Mouse (Mus musculus) neural tube, embryonic 13.5 days (tissue): Measurements from ENCODE around the gene Lim2. TPM values are rescaled to one million over a fixed set of nuclear protein-coding genes. Genes with fewer than 3 reads are reported as not detected.
"Not testable (repeated sequence)": the region's sequence is repeated elsewhere in the genome, so short reads cannot be mapped to it uniquely, and the experiment has no call there.

Experiments
- ATAC-seq: fragments of 200-750 bp; cut with Nextera tagmentation; 2 replicates; pipeline ENCODE4 v1.8.0; 2017; ENCODE audit warnings: low read depth, mild to moderate bottlenecking, moderate TSS enrichment, moderate library complexity
- H3K27ac ChIP-seq: fragments of 300-500 bp; sonication (generic); replicated peaks from 2 replicates; pipeline ENCODE4 v1.5.1; 2015; ENCODE audit warnings: moderate library complexity, mild to moderate bottlenecking, inconsistent platforms
- H3K27me3 ChIP-seq: fragments of 300-500 bp; sonication (generic); 2 replicates; pipeline ENCODE4 v1.6.1; 2015; ENCODE audit warnings: mild to moderate bottlenecking, inconsistent platforms
- H3K36me3 ChIP-seq: fragments of 300-500 bp; sonication (generic); 2 replicates; pipeline ENCODE4 v1.6.1; 2015; ENCODE audit warnings: mild to moderate bottlenecking, inconsistent platforms
- H3K4me1 ChIP-seq: fragments of 300-500 bp; sonication (generic); replicated peaks from 2 replicates; pipeline ENCODE4 v1.6.1; 2015; ENCODE audit warnings: inconsistent platforms
- H3K4me2 ChIP-seq: fragments of 300-500 bp; sonication (generic); 2 replicates; pipeline ENCODE4 v1.6.1; 2015; ENCODE audit warnings: inconsistent platforms, mild to moderate bottlenecking, moderate library complexity
- H3K4me3 ChIP-seq: fragments of 300-500 bp; sonication (generic); 2 replicates; pipeline ENCODE4 v1.5.1; 2015; ENCODE audit warnings: mild to moderate bottlenecking, inconsistent platforms
- H3K9ac ChIP-seq: fragments of 300-500 bp; sonication (generic); 2 replicates; pipeline ENCODE4 v1.6.1; 2015; ENCODE audit warnings: moderate library complexity, mild to moderate bottlenecking, inconsistent platforms
- H3K9me3 ChIP-seq: fragments of 300-500 bp; sonication (generic); 2 replicates; pipeline ENCODE4 v1.6.1; 2016; ENCODE audit warnings: inconsistent platforms
- WGBS: fragments of 180-500 bp; shearing (Covaris S2); methylation state at CpG from one replicate; pipeline ENCODE4 v1.1.7; 2015; 5-methylcytosine and 5-hydroxymethylcytosine counted together
- polyA plus RNA-seq: library from polyadenylated mRNA; unstranded; fragments of >200 nt; fragmentation: Nextera tagmentation; extraction: Ambion mirVana; gene quantifications from 2 replicates; pipeline ENCODE4 v1.2.1, GENCODE M21; 2015

Lim2 gene
- polyA plus RNA-seq, result not detected in 2 replicates

DNA sequence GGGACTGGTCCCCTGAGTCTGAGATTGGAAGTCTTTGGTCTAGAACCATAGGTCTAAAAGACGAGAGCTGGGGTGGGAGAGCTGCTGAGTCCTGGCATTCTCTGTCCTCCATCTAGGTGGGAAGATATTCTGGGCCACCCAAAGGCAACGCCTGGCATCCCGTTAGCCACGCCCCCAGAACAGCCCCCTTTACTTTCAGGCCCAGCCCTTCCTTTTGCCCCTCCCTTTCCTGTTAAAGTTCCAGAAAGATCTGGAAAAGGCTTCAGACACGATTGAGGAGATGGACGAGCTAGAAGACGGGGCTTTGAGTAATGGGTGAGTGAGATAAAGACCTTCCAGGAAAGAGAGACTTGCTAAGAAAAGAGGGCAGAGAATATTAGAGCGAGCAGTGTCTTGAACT, at the start of gene Lim2:
Gene Lim2, plus strand, starts transcription at position 265 of the 400 bp plus-strand sequence.
- no peak for ATAC-seq
- no peaks in the 10 kb centered on the region for H3K36me3 ChIP-seq
- peaks cover 5% of the 10 kb centered on the region for H3K4me1 ChIP-seq
- no peak within 1 kb of the TSS for H3K27ac ChIP-seq
- no peak within 1 kb of the TSS for H3K4me2 ChIP-seq
- no peaks in the 10 kb centered on the region for H3K27me3 ChIP-seq
- no peak within 1 kb of the TSS for H3K4me3 ChIP-seq
- WGBS, result 84% methylated on average over 8 of the region's 8 CpGs
- no peaks in the 10 kb centered on the region for H3K9me3 ChIP-seq
- no peak within 1 kb of the TSS for H3K9ac ChIP-seq

DNA sequence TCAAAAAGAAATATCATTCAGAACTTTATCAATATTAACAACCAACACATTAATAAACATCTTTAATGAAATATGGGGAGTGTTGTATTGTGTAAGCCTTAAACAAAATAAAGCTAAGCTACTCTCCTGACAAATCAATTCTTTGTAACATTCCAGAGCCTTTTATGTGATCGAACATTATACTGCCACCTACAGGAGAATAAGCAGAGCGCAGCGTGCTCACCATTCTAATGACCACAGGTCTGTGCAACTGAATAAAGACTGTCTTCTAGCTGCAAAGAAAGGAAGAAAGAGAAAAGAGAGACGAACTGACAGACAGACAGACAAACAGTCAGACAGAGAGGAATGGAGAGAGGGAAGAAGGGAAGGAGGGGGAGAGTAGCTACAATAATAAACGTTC, 49.2 kb upstream of the Lim2 start:
- 14% methylated on average over 5 of the region's 5 CpGs for WGBS
- ATAC-seq, result no peak; the same call in 1 of the 2 replicates
- H3K36me3 ChIP-seq, result no peaks in the 10 kb centered on the region
- no peak overlapping the region for H3K27ac ChIP-seq
- no peak overlapping the region for H3K4me3 ChIP-seq
- no peak overlapping the region for H3K4me2 ChIP-seq
- H3K27me3 ChIP-seq, result no peaks in the 10 kb centered on the region
- no peak overlapping the region for H3K9ac ChIP-seq
- H3K9me3 ChIP-seq, result no peaks in the 10 kb centered on the region
- no peaks in the 10 kb centered on the region for H3K4me1 ChIP-seq

DNA sequence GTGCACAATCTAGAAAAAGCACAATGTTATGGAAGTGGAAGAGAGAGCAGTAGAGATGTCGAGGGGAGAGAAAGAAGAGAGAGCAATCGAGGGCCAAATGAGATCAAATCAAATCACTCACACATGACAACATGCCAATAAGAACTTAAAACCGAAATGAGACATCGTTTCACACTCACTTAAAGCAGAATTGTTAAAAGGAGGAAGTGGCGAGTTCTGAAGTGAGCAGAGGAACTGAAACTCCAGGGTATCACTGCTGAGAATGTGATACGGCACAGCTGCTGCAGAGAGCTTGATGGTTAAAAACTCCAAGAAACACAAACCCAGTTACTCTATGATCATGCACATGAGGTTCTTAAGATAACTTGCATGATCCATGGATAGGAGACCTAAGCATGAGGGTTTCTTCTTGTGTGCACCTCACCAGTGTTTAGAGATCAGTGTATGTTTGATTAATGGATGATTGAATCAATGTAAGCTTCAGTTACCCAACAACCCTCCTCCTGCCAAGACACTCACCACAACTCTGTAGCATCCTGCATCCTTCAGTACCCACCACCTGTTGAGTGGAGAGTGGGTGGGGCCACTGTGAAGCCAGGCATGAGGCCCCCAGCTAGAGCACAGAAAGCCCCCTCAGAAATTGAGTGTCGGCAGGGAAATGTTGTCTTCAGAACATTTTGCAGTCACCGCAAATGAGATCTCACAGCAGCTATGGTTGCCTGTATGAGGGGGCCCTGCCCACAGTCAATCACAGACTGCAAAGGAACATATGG, 34.9 kb upstream of the Lim2 start:
- no peak overlapping the region for H3K9ac ChIP-seq
- H3K27ac ChIP-seq, result no peak overlapping the region
- H3K36me3 ChIP-seq, result no peaks in the 10 kb centered on the region
- no peaks in the 10 kb centered on the region for H3K9me3 ChIP-seq
- WGBS, result 83% methylated on average over 8 of the region's 8 CpGs
- ATAC-seq, result no peak
- H3K27me3 ChIP-seq, result no peaks in the 10 kb centered on the region
- H3K4me3 ChIP-seq, result no peak overlapping the region
- no peaks in the 10 kb centered on the region for H3K4me1 ChIP-seq
- no peak overlapping the region for H3K4me2 ChIP-seq

DNA sequence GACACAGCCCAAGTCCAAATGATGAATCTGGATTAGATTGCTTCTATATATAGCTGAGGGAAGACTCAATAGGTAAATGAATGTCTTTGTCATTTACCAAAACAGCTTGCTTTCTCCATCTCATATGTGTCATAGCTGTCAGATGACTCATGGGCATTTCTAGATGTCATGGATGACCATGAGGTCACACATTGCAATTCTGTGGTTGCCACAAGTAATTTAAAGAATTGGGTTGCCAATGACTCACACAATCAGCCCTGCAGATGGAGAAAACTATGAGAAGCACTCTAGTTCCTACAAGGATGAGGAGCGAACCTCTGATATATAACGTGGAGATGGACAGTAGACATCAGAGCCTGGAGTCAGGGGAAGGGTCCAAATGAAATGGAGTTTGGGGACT, 28.0 kb upstream of the Lim2 start:
- no peak overlapping the region for H3K9ac ChIP-seq
- no peaks in the 10 kb centered on the region for H3K36me3 ChIP-seq
- H3K4me2 ChIP-seq, result no peak overlapping the region
- H3K9me3 ChIP-seq, result no peaks in the 10 kb centered on the region
- H3K4me3 ChIP-seq, result no peak overlapping the region
- ATAC-seq, result no peak
- no peaks in the 10 kb centered on the region for H3K27me3 ChIP-seq
- no peak overlapping the region for H3K27ac ChIP-seq
- no peaks in the 10 kb centered on the region for H3K4me1 ChIP-seq
- 90% methylated on average over 2 of the region's 2 CpGs for whole genome bisulfite sequencing

DNA sequence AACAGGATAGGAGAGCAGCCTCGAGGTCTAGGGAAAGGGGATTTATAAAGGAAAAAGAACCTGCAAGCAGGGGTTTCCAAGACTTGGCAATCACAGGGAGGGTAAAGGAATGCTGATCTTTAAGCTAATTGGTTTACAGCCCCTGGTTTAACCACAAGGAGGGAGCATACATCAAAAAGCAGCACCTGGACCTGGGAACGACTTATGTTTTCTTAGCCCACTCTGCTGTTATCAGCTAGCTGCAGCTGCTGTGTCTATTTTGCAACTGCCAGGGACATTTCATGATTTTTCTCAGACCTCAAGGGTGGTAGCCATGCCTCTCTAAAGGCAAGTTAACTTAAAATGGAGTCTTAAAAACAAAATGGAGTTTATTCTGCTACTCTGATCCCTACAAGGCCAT, 24.8 kb upstream of the Lim2 start:
- no peak for ATAC-seq
- Histone ChIP-seq H3K9ac (no peak overlapping the region), H3K27me3 (no peaks in the 10 kb centered on the region), H3K4me3 (no peak overlapping the region), H3K4me2 (no peak overlapping the region), H3K36me3 (no peaks in the 10 kb centered on the region), H3K9me3 (no peaks in the 10 kb centered on the region), H3K27ac (no peak overlapping the region), H3K4me1 (no peaks in the 10 kb centered on the region)
- 21% methylated on average over 2 of the region's 2 CpGs for WGBS

DNA sequence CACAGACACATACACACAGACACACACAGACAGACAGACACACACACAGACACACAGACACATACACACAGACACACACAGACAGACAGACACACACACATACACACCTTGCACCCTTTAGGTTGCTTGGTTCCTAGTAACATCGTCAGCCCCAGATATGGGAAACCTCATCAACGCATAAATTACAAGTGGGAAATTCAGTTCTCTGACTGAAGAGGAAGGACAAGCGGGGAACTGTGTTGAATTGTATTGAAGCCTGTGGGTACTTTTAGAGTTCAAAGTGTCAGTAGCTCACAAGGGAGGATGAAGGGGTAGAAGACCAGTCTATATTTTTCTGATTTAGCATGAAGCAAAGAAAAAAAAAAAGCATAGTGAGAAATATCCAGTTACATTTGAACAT, 19.9 kb upstream of the Lim2 start:
- Histone ChIP-seq H3K9ac (no peak overlapping the region), H3K4me1 (no peaks in the 10 kb centered on the region), H3K36me3 (no peaks in the 10 kb centered on the region), H3K27ac (no peak overlapping the region), H3K4me3 (no peak overlapping the region), H3K4me2 (no peak overlapping the region), H3K9me3 (no peaks in the 10 kb centered on the region), H3K27me3 (no peaks in the 10 kb centered on the region)
- WGBS, result 89% methylated on average over 3 of the region's 3 CpGs
- no peak for ATAC-seq

DNA sequence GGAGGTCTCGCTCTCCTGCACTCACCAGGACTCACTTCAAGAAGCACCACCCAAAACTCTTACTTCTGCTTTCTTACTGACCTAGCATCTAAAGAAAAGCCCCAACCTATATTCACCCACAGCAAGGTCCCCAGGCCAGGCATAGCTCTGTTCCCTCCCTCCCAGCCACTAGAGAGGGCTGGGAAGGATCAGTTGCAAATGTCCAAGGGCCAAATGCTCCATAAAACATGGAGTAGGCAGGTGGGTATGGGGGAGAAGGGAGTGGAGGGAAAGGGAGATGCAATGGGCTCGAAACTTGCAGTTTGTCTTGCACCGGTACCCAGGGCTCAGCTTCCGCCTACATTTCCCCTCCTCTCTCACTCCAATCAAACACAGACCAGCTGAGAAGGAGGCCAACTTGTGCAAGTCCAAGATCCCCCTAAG, 19.3 kb upstream of the Lim2 start, which contains the start of gene Siglecg:
Gene Siglecg, plus strand, starts transcription at position 74 of the 423 bp plus-strand sequence.
- no peaks in the 10 kb centered on the region for H3K27me3 ChIP-seq
- ATAC-seq, result no peak
- H3K36me3 ChIP-seq, result no peaks in the 10 kb centered on the region
- no peak within 1 kb of the TSS for H3K4me2 ChIP-seq
- no peak within 1 kb of the TSS for H3K4me3 ChIP-seq
- no peak within 1 kb of the TSS for H3K27ac ChIP-seq
- H3K9me3 ChIP-seq, result no peaks in the 10 kb centered on the region
- no peak within 1 kb of the TSS for H3K9ac ChIP-seq
- WGBS, result 87% methylated on average over 4 of the region's 4 CpGs
- H3K4me1 ChIP-seq, result no peaks in the 10 kb centered on the region

DNA sequence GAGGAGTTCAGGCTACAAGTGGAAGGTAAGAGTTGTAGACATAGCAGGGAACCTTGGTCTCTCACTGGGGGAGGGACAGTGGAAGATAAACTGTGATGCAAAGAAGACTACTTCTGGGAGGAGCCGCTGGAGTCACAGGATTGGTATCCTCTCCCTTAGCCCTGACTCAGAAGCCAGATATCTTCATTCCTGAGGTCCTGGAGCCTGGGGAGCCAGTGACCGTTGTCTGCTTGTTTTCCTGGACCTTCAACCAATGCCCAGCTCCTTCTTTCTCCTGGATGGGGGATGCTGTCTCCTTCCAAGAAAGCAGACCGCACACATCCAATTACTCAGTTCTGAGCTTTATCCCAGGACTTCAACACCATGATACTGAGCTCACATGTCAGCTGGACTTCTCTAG, 18.4 kb upstream of the Lim2 start:
- Histone ChIP-seq H3K27me3 (no peaks in the 10 kb centered on the region), H3K4me1 (no peaks in the 10 kb centered on the region), H3K9me3 (no peaks in the 10 kb centered on the region), H3K4me2 (no peak overlapping the region), H3K36me3 (no peaks in the 10 kb centered on the region), H3K27ac (no peak overlapping the region), H3K9ac (no peak overlapping the region), H3K4me3 (no peak overlapping the region)
- no peak for ATAC-seq
- 81% methylated on average over 3 of the region's 3 CpGs for WGBS

DNA sequence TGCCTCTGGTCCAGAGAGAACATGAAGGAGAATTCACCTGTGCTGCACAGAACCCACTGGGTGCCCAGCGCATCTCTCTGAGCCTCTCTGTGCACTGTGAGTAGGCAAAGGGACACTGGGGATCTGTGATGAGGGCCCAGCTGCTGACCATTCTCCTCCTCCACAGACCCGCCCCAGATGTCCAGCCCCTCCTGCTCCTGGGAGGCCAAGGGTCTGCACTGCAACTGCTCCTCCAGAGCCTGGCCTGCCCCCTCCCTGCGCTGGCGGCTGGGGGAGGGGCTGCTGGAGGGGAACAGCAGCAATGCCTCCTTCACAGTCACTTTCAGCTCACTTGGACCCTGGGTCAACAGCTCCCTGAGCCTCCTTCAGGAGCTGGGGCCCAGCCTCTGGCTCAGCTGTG, 15.7 kb upstream of the Lim2 start:
- WGBS, result 36% methylated on average over 4 of the region's 4 CpGs
- H3K36me3 ChIP-seq, H3K27me3 ChIP-seq, ATAC-seq, H3K9me3 ChIP-seq, H3K27ac ChIP-seq, H3K4me2 ChIP-seq, H3K4me1 ChIP-seq, H3K9ac ChIP-seq, H3K4me3 ChIP-seq: not testable (repeated sequence)

DNA sequence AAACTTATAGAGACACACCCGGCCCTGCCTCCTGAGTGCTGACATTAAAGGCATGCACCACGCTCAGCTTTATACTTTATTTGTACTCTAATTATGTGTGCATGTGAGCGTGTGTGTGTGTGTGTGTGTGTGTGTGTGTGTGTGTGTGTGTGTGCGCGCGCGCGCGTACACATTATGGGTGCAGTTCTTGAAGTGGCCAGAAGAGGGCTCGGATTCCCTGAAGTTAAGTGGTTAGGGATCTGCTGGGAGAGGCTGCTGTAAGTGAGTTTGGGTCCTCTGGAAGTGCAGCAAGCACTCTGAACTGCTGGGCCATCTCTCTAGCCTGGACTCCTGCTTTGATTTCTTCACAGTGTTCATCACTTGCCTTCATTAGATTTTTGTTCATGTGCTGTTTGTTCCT, 10.2 kb upstream of the Lim2 start:
- no peak for ATAC-seq

DNA sequence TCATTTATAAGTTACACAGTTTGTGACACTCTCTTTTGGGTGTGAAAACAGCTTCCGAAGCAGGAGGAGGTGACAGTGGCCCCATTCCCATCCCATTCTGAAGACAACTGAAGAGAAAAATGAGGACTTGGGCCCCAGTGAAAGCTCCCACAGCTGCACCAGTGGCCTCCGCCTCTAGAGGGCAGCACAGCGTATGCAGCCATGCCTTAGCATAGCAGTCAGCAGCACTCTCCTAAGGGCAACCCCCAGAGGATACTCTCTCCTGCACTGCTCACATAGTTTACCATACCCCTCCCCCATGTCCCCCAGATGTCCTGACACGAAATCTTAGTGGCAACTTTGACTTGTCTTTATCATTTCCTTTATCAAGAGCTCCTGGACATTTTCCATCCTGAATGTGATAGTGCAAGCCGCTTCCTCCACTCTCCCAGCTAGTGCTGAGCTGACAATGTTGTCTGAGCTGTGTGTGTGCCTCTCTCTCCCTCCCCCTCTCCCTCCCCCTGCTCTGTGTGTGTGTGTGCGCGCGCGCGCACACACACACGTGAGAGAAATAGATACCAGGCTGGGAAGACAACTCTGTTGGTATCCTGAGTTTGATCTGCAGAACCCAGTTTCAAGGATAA, 4.4 kb upstream of the Lim2 start:
- H3K4me2 ChIP-seq, result peak overlapping the region; percentile 33
- peaks cover 5% of the 10 kb centered on the region for H3K4me1 ChIP-seq
- WGBS, result 17% methylated on average over 11 of the region's 11 CpGs
- H3K4me3 ChIP-seq, result no peak overlapping the region
- H3K36me3 ChIP-seq, result no peaks in the 10 kb centered on the region
- H3K27me3 ChIP-seq, result 0 out of 2 replicates have a peak, but pooled peaks cover 2% of the 10 kb centered on the region
- peak; percentile 93 for ATAC-seq
- H3K27ac ChIP-seq, result no peak overlapping the region
- H3K9me3 ChIP-seq, result no peaks in the 10 kb centered on the region
- no peak overlapping the region for H3K9ac ChIP-seq

More for the DNA sequence above, 10.2 kb upstream of the Lim2 start:
- Histone ChIP-seq H3K27me3 (0 out of 2 replicates have a peak, but pooled peaks cover 2% of the 10 kb centered on the region), H3K36me3 (no peaks in the 10 kb centered on the region), H3K27ac (no peak overlapping the region), H3K4me3 (no peak overlapping the region), H3K4me2 (no peak overlapping the region), H3K9me3 (no peaks in the 10 kb centered on the region), H3K4me1 (no peaks in the 10 kb centered on the region), H3K9ac (no peak overlapping the region)
- WGBS, result 86% methylated on average over 10 of the region's 10 CpGs

DNA sequence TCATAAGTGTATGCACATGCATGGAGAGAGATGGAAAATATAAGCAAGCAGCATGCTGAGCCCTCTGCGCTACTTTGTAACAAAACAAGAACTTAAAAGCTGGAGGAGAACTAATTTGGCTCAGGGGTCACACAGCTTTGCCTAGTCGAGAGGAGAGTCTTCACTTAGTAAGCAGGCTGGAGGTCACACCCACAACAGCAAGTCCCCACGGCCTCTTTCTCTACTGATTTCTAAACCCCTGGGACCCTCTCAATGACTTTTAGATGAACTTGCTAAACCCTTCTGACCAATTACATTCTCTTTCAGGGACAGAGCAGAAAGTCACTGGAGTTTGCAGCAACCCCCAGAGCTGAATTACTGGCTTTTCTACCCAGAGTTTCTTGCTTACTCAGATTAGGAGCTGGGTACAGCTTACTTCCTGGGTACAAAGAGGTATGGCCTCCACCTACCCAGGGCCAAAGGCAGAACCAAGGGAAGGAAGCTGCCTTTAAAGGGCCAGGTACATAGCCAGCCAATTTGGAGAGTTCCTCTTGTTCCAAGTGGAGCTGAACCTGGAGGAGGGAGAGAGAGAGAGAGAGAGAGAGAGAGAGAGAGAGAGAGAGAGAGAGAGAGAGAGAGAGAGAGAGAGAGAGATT, 3.4 kb upstream of the Lim2 start:
- peaks cover 5% of the 10 kb centered on the region for H3K4me1 ChIP-seq
- H3K9ac ChIP-seq, result no peak overlapping the region
- H3K4me2 ChIP-seq, result no peak overlapping the region
- ATAC-seq, result no peak
- no peak overlapping the region for H3K4me3 ChIP-seq
- no peaks in the 10 kb centered on the region for H3K36me3 ChIP-seq
- 69% methylated on average over 3 of the region's 3 CpGs for WGBS
- no peaks in the 10 kb centered on the region for H3K9me3 ChIP-seq
- H3K27ac ChIP-seq, result no peak overlapping the region
- H3K27me3 ChIP-seq, result 0 out of 2 replicates have a peak, but pooled peaks cover 2% of the 10 kb centered on the region
